Mouse (Mus musculus): Measurements from ENCODE around the gene B3gnt4.
A peak's percentile ranks its signal among the peaks of the same experiment; 100 is the strongest.

B3gnt4 gene

GRCm38 (mm10) chr5:123528641-123529040 is 18.4 kb downstream of the B3gnt4 start:
- peak in 1 of 2 experiments; percentile 1 for DNase-seq

DNA sequence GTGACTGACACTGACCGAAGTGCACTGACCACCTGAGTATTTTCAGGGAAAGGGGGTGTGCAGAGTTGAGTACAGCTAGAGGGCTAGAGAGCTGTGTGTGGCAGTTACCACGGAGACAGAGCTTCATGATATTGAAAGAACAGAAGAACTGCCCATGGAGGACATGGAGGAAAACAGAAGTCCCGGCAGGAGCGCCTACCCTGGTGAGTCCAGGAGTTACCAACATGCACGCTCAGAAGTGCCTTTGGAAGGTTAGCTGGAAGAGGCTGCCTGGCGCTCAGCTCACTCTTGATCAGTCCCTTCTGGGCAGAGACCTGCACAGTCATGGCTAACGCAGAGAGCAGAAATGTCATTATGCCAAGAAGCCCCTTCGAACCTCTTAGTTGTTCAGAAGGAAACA is 19.8 kb downstream of the B3gnt4 start:
- DNase-seq, result peak in 1 of 2 experiments; percentile 0

DNA sequence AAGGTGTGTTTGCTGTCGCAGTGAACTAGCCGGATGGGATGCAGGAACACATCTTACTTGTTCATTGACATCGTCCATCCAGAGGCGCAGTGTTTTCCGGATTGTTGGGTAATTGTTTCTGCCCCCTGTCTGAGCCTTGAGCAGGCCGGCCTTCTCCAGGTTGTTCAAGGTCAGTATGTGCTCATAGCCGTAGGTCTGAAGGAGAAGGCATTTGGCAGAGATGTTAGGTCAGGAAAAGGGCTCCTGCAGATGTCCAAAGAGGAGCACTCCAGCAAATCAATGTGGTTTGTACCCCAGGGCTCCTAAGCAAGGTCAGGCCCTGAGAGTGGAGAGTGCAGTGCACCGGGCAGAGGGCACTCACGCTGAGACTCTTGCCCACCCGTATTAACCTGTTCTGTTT is 23.5 kb downstream of the B3gnt4 start:
- peak in 1 of 2 experiments; percentile 0 for DNase-seq

GRCm38 (mm10) chr5:123555693-123556092 is 45.4 kb downstream of the B3gnt4 start:
- DNase-seq, result no peak

DNA sequence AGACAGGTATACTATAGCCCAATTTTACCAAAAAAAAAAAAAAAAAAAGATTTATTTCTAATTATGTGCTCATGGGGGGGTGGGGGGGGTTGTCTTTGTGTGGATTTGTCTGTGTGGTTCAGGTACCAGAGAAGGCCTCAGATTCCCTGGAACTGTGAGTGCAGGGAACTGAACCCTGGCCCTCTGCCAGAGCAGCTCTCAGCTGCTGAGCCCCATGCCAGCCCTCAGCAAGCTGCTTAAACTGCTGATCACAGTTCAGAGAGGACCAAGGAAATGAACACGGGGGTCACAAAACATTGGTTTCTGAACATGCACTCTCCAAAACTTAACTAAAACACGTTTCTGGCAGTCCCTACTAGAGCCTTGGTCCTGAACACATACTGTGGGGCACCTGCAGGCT is 46.2 kb downstream of the B3gnt4 start:
- peak; percentile 74 to 80 for DNase-seq

DNA sequence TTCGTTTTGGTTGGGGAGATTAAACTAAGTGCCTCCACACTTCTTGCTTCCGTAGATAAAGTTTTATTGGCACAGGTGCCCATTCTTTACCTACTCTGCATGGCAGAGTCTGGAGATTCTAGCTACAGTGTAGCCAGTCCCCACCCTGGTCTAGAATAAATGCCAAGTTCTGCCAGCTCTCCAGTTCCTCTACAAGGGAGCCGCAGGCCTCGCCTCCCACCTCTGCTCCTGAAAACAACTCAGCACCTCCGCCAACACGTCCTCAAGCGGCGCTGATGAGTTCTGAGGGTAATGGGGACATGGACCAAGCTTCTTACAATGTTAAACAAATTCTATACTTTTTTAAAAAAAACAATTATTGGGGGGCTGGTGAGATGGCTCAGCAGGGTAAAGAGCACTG is 49.3 kb downstream of the B3gnt4 start:
- DNase-seq, result no peak

GRCm38 (mm10) chr5:123561128-123561527 is 50.9 kb downstream of the B3gnt4 start:
- no peak for DNase-seq
